Mouse (Mus musculus) heart, postnatal 25 days (tissue): ENCODE results near the gene Ccdc186. TPM values are rescaled to one million over a fixed set of nuclear protein-coding genes. Genes with fewer than 3 reads are reported as not detected.
A peak's percentile ranks its signal among the peaks of the same experiment; 100 is the strongest.

Experiments used
- DNase-seq: peaks from one replicate; pipeline ENCODE4 v3.0.0; 2022; ENCODE audit warnings: low spot score
- intact Hi-C: fragments of 180-260 bp; cut with DNase I; formaldehyde crosslinking; loops from one replicate; pipeline ENCODE4 v1.15.1; 2025
- total RNA-seq, 2 experiments: library from RNA; stranded (reverse); gene quantifications; 2 replicates each; pipeline ENCODE4 v1.2.3; 2021

Ccdc186 gene
- 10 to 100 TPM; 26.0 to 30.7 TPM for total RNA-seq

GRCm38 (mm10) chr19:56821798-56822447 lies at the start of gene Ccdc186:
Ccdc186 (minus strand) TSS chr19:56822190.
- DNase-seq: peak; percentile 91
- intact Hi-C loops: no loop called here

DNA sequence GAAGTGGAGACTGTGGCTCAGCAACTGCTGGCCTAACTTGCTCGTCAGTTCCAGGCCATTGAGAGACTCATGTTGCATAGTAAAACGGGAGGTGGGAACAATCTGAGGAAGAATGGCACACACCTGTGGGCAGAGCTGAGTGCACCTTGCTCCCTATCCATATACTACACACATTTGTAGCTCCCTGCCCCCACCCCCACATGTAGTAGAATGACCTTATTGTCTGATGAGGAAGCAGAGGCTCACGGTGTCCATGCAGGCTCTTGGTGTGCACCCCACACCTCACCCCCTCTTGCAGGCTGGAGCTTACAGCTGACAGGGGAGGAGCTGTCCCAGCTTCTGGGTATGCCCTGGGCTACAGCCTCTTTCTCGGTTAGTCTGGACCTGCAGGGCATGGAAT lies 45.7 kb upstream of the Ccdc186 start:
- intact Hi-C loops: no loop called here
- DNase-seq: no peak

DNA sequence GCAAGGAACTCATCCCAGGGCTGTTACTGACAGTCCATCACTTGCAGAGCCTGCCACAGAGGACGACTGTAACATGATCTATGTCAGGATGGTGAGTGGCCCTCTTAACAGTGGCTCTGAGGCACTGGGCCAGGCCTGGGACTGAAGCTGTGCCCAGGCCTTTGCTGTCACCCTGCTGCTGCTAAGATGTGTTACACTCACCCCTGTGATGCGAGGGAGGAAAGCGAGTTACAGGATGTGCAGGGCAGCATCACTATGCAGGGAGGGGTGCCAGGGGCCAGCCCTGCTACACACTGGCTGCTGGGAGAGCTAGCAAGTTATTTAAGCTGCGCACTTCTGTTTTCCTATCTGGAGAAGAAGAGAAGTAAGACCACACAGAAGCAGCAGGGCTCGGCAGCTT lies 34.5 kb upstream of the Ccdc186 start:
- no peak for DNase-seq

GRCm38 (mm10) chr19:56852590-56852989 lies 30.6 kb upstream of the Ccdc186 start:
- DNase-seq: no peak
- intact Hi-C loops: no loop called here

More for the DNA sequence above, 34.5 kb upstream of the Ccdc186 start:
- intact Hi-C loops: no loop called here

- intact Hi-C loops: no loop called here
- no peak for DNase-seq
Observed at GRCm38 (mm10) chr19:56842974-56843373, 21.0 kb upstream of the Ccdc186 start.

DNA sequence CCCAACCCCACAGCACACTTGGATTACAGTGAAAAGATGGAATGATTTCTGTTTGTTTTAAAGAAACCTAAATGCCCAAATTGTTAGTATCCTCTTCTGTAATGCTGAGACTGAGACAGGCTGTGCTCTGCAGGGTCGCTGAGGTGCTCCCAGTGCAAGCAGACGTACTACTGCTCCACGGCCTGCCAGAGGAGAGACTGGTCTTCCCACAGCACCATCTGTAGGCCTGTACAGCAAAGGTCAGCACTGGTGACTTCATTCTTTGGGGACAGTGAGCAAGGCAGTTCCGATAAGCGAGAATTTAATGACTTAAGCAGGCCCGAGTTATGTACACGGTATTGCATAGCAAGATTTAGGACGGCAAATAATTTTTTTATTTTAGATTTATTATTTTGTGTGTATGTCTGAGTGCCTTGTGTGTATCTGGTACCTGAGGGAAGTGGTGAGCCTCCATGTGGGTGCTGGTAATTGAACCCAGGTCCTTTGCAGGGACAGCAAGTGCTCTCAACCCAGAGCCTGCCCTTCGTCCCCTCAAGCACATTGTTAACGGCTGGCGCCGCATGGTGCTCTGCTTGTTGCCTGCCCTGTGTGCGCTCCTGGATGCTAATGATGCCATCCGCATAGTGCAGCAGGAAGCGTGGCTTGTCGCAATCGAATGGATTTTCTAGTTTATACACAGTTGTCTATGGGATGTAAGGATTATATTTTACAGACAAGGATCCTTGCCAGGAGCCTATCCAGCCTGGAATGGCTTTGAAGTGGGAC lies 17.1 kb upstream of the Ccdc186 start:
- intact Hi-C loops: no loop called here
- DNase-seq: no peak

GRCm38 (mm10) chr19:56835340-56835739 lies 13.3 kb upstream of the Ccdc186 start:
- intact Hi-C loops: no loop called here
- DNase-seq: no peak

- intact Hi-C loops: no loop called here
- DNase-seq: no peak
Observed at GRCm38 (mm10) chr19:56830163-56830562, 8.2 kb upstream of the Ccdc186 start.

- intact Hi-C loops: no loop called here
- DNase-seq: no peak
Observed at GRCm38 (mm10) chr19:56829267-56829666, 7.3 kb upstream of the Ccdc186 start.

GRCm38 (mm10) chr19:56828305-56828704 lies 6.3 kb upstream of the Ccdc186 start:
- intact Hi-C loops: no loop called here

GRCm38 (mm10) chr19:56826047-56826631 lies 4.1 kb upstream of the Ccdc186 start, which contains the start of gene Tdrd1:
Tdrd1 (plus strand) TSS chr19:56826209.
- DNase-seq: no peak
- intact Hi-C loops: no loop called here

More at GRCm38 (mm10) chr19:56828305-56828704, 6.3 kb upstream of the Ccdc186 start:
- DNase-seq: no peak

DNA sequence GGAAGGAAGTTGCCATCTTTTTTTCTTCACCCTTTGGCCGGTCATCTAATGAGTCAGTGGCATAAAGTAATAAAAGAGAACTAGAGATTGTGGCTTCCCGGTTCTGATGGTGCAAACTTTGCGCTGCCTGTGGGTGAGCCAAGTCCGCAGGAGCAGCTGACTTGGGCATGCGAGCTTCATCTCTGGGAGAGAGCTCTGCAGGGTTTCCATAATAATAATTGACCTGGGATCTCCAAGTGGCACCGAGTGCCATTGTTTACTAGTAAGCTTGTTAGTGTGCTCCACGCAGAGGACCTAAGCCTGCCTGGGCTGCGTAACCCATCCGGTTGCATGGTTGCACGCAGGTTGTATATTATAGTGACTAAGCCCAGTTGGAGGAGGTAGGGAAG lies 452 bp upstream of the Ccdc186 start:
- intact Hi-C loops: no loop called here
- no peak for DNase-seq

DNA sequence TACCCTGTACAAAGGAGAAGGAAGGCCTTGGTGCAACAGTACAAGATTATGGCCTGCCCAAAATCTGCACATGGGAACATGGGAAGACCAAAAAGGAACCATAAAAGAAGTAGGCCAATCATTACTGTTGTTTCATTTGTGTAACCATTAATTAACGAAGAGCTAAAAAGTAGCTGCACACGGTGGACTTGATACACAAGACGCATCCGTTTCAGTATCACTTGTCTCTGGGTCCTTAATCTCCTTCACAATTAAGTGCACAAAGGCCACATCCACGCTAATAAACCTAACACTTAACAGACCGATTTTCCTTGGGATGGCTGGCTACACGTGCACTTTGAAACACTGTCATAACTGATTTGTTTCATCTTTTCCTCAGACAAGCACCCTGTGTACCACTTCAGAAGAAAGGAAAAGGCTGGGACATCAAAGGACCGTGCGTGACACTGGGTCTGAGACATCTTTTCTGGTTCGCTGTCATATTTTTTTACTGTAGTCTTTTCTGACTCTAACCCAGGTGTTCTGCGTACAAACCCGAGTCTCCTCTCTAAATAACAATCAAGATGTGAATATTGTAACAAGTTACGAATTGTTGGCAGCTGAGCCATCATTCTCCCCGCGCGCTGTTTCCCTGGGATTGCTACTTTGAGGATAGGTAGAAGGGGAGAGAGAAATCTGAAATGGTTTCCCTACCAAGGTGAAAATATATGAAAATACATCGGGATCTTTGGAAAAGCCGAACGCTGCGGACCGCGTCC lies 771 bp downstream of the Ccdc186 start:
- DNase-seq: no peak
- intact Hi-C loops: no loop called here

- intact Hi-C loops: loop anchor here (5.0 to 10.0 kb wide), 2 partner anchors 89 to 393 kb away; no protein-coding TSS in a partner anchor
- no peak for DNase-seq
Observed at GRCm38 (mm10) chr19:56817851-56818526, 4.0 kb downstream of the Ccdc186 start.

- no peak for DNase-seq
- intact Hi-C loops: loop anchor here (10.0 kb wide), 1 partner anchor 389 kb away; no protein-coding TSS in a partner anchor
Observed at GRCm38 (mm10) chr19:56813360-56813759, 8.6 kb downstream of the Ccdc186 start.

- intact Hi-C loops: loop anchor here (10.0 kb wide), 1 partner anchor 387 kb away; no protein-coding TSS in a partner anchor
- DNase-seq: peak; percentile 47
Observed at GRCm38 (mm10) chr19:56811590-56811989, 10.4 kb downstream of the Ccdc186 start.

DNA sequence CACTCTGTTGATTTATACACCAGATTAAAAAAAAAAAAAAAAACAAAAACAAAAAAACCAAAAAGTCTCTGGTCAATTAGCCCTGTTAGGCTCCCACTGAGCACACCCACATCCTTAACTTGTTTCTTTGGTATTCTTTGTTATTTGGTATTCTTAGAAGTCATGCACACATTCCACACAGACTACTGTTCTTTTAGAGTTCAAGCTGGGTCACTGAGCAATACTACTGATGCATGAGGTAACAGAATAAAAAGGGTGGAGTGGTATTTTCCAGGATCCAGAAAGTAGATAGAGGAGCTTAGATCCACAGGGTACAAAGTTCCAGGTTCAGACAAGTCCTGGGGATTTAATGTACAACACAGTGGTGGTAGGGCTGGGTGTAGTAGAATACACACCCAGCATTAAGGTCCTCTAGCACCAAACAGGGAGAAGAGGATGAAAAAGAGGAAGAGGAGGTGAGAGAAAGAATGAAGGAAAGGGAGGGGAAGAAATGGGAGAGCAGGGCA lies 11.3 kb downstream of the Ccdc186 start:
- intact Hi-C loops: loop anchor here (10.0 kb wide), 1 partner anchor 386 kb away; no protein-coding TSS in a partner anchor

GRCm38 (mm10) chr19:56808771-56809170 lies 13.2 kb downstream of the Ccdc186 start:
- intact Hi-C loops: no loop called here
- no peak for DNase-seq

More for the DNA sequence above, 11.3 kb downstream of the Ccdc186 start:
- DNase-seq: no peak

DNA sequence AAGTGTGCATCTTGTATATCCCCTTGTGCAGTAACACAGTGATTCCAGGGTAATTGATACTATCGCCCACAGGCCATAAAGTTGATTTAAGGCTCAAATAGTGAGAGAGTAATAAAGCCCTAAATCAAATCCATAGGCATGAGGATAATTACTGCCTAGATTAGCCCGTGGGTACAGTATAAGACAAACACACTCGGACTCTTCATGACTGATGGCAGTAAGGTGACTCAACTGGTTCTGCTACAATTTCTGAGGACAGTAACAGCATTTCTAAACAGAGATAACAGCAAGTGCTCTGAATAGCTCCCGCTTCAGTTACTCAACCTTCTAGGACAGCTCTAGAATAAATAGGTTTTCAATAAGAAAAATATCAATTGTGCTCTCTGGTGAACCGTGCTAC lies 14.9 kb downstream of the Ccdc186 start:
- intact Hi-C loops: no loop called here
- DNase-seq: no peak
